Mouse (Mus musculus) CD4-positive naive resting alpha-beta T cell, adult 57 days (primary cell): ENCODE data around the gene Kmt2e. TPM values are rescaled to one million over a fixed set of nuclear protein-coding genes. Genes with fewer than 3 reads are reported as not detected.

Experiments
- total RNA-seq: library from RNA; stranded (reverse); gene quantifications from one replicate; pipeline ENCODE4 v1.2.4, GENCODE M21; 2023

Kmt2e gene
- 204 TPM for total RNA-seq

GRCm38 (mm10) chr5:23433720-23434597 lies at the start of gene Kmt2e:
Kmt2e (plus strand) TSS chr5:23434441.

